Mouse (Mus musculus) urinary bladder, postnatal 25 days (tissue): ENCODE measurements around the gene Lrrfip2.

ENCODE experiments used
- DNase-seq: peaks from one replicate; pipeline ENCODE4 v3.0.0; 2022; ENCODE audit warnings: low spot score

Gene Lrrfip2

DNA sequence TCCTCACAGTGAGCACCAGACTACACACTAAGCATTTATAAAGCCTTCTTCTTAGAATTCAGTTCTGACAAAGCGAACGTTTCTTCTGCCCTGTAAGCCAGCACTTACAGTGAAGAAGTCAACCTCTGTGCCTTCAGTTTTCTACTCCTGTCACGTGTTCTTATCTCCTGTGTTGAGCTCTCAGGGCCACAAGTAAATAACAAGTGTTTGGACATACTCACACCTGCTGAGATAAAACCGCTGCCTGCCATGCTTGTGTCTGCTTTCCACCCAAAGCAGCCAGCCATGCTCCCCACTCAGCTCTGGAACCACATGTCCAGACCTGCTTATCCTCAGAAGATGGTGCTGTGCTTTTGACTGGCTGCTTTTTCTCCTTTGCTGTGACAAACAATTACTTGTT is 49.2 kb downstream of the Lrrfip2 start:
- DNase-seq = no peak

DNA sequence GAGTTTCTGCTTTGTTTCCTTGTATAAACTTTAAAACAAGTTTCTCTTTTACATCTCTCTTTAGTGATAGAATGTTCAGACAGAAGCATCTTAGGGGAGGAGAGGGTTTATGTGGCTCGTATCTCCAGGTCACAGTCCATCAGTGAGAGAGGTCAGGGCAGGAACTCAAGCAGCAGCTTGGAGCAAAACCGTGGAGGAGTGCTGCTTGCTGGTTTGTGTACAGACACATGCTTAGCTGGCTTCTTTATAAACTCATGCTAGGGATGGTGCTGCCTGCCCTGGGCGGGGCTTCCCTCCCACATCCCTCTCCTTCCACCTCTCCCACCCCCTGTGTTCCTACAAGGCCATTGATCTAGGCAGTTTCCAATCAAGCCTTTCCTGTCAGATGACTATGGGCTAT is 53.0 kb downstream of the Lrrfip2 start:
- no peak for DNase-seq

DNA sequence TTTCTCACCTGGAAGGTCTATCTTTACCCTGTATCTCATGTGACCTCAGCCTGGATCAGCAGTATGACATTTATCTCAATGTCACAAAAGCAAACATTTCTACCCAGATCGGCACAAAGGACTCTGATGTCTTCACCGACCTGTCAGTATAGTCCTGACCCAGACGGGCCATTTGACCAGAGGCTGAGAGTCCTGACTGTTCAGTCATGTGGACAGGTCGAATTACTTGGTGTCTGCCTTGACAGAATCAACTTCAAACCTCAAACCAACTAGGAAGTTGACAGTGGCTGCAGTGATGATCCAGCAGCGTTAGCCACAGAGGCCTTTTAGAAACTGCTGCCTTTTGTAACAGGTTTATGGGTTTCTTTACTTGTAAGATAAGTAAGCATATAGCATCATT is 56.7 kb downstream of the Lrrfip2 start:
- DNase-seq = no peak

DNA sequence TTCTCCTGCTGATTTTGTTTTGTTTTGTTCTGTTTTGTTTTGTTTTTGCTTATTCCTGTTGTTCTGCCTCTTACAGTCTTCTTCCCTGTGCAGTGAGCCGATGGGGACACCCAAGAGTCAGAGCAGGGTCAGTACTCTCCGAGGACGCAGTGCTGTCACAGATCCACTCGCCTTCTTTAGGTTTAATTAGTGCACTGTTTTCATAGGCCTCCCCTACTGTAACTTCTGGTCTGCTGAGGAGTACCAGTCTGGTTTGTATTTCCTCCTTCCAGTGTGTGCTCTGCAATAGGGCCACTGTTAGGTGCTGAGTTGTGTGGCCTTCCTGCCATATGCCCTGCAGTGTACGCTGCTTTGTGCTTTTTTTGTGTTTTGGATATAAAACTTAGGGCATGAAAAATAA is 61.6 kb downstream of the Lrrfip2 start:
- no peak for DNase-seq

DNA sequence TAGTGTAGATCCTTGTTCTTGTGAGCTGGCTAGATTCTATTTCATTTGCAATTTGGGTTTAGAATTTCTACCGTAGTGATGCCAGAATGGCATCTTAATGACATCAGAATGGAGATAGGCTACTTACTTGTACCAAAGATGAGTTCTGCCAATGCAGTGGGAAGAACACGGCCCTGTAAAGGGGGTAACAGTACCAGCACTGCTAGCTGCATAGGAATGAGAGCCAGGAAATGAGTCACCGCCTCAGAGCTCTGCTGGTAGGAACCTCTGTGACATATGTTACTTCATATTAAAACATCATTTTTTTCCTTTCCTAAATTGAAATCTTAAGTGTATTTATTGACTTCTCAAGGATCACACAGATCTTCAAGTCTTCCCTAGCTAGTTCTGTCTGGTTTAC is 64.8 kb downstream of the Lrrfip2 start:
- DNase-seq = no peak

DNA sequence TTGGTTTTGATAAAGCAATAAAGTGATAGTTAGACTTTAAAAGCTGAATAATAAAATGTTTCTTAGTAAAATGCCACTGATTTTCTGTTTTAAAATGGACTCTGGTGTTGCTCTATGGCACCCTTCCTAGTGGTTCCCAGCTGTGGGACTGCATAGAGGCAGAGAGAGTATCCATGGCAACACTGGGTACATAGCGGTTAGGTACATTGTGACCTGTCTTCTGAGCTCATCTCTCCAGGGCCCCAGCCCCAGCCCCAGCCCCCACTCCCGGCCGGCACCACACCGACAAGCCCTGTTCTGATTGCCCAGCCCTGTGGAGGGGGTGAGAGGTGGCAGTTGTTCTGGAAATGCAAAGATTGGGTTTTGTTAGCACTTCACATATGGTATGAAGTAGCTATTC is 67.5 kb downstream of the Lrrfip2 start:
- no peak for DNase-seq

DNA sequence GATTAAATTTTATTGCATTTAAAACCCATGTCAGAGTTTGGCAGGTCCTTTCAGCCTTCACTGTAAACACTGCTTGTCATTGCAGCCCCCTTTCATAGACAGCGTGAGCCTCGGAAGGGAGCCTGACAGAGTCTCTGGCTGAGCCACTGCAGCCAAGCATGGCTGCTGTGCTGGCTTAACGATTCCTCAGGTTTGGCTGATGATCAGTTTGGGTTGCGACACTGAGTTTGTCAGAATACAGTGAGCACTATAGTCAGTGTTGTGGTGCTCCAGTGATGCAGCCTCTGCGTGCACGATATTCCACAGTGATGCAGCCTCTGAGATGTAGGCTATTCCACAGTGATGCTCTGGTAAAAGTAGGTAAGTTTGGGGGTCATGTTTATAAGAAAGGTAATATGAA is 69.5 kb downstream of the Lrrfip2 start:
- DNase-seq = no peak

DNA sequence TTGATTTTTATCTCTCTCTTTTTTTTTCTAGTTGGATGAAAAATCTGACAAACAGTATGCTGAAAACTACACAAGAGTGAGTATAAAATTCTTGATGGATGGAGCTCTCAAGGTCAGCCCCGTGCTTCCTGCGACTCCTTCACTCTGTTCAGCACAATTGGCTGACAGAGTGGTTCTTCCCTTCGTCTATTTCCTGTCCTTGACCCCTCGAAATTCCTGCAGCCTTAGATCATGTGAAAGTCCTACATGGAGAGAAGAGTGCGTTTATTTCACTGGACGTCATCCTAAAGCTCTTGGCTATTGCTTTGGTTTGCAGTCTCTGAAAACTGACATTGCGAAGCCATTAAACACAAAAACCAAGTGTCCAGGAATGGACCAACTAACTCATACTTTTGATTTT is 71.3 kb downstream of the Lrrfip2 start:
- no peak for DNase-seq

DNA sequence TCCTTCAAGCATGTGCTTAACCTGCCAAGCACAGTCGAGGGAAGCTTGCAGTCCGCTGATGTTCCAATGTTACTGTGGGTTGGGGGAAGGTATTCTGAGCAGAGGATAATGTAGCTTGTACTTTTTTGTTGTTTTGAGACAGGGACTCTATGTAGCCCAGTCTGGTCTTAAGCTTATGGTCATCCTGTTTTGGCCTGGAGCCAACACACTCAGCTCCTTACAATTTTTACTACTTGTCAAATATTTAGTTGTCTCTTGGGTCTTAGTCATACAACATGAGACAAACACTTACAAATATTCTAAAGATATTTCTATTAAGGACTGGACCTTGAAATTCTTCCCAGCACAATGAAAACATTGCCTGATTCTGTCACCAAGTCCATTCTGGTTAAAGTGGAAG is 75.8 kb downstream of the Lrrfip2 start:
- DNase-seq = no peak

DNA sequence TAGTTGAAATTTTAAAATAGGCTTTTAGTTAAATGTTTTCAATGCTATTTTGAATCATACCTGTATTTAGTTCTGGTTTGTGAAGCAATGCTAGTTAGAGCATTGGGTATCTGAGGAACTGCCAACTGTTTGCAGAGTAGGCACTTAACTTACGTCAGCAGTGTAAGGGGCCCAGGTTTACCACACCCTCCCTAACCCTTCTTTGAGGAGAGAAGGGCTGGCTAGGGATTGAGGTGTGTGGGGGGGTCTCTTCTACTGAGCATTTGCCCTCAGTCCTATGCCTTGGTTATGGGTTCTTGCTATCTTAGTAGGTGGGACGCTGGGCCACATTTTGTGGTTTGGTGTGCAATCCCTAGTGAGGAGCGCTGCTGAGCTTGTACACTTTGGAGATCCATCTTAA is 79.7 kb downstream of the Lrrfip2 start:
- no peak for DNase-seq

DNA sequence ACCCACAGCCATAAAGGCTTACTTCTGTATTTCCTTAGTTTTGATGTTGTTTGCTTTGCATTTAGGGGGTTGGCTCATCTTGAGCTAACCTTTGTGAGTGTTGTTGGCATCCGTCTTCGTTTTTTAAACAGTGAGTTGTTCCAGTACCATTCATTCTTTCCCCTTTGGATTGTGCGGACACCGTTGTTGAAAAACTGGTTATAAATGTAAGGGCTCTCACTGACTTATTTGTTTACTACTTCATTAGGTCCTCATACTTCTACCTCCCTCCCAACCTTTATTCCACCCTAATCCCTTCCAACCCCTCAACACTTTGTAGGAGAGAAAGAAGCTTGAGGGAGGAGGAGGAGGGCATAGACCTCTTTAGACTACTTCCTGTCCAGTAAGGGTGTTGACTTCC is 80.3 kb downstream of the Lrrfip2 start:
- no peak for DNase-seq

DNA sequence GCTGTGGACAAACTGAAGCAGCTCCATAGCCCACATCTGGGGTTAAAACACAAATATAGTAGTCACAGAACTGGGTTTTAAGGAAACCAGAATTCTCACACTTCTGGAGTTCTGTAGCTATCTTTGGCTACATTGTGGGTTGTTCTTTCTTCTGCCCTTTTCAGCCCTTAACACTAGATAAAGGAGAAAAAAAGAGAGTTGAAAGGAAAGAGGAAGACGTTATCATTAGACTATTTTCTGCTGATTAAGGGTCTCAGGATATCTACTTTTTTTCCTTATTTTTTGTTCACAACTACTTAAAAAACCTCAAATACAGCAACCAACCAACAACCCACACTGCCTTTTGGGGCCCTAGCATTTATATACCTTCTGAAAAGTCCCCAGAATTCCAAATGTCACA is 80.9 kb downstream of the Lrrfip2 start:
- DNase-seq = no peak

DNA sequence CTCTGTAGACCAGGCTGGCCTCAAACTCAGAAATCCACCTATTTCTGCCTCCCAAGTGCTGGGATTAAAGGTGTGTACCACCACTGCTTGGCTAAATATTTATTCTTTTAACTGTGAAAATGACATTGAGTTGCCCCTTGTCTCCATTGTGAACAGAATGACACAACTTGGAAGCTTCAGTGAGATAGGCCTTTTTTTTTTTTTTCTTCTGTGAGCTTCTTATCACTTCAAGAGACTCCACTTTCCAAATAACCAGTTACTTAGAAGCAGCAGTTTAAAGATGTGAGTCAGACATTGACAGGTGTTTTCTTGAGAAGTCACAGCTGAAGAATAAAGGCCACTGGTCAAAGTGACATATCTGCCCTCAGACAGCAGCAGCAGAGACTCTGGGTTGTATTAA is 82.8 kb downstream of the Lrrfip2 start:
- no peak for DNase-seq

DNA sequence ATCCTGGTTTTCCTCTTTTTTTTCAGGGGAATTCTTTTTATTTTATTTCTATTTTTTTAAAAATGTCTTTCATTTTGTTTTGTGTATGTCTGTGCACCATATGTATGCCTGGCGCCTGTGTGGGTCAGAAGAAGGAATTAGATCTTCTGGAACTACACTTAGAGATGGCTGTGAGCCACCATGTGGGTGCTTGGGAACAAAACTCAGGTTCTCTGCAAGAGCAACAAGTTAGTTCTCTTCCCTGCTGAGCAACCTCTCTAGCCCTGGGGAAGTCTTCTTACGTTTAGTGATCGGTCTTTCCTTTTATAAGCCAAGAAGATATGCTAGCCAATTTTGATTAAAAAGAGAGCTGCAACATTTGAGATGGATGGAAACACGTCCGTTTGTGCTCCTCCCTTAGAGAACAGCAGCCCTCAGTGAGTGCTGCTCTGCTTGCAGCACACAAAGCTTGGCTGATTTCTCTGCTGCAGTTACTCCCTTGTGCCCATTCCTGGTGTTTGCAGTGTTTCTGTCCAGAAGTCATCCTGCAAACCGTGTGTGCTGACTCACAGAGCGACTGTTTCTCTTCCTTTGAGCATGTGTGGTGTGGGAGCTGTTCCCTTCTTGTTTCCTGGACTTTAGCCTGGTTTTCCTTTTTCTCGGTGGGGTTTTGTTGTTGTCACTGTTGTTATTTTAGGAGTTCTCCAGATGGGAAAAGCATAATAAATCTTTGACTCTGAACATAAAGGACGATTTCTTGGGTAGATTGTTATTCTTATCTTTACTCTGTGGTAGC is 87.4 kb downstream of the Lrrfip2 start:
- DNase-seq = no peak

DNA sequence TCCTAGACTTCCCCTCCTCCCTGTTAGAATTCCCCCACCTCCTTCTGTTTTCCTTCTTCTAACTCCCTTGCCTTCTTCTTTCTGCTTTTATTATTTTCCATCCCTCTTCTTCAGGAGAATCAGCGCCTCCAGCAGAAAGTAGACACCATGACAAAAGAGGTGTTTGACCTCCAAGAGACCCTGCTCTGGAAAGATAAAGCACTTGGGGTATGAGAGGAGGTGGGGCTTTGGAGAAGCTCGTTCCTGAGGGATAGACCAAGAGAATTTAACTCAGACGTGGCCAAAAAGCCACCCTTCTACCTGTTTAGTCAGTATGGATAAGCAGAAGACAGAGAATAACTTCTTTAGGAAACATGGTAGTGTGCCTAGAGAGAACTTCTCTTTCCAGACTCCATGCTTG is 90.3 kb downstream of the Lrrfip2 start:
- DNase-seq = no peak

DNA sequence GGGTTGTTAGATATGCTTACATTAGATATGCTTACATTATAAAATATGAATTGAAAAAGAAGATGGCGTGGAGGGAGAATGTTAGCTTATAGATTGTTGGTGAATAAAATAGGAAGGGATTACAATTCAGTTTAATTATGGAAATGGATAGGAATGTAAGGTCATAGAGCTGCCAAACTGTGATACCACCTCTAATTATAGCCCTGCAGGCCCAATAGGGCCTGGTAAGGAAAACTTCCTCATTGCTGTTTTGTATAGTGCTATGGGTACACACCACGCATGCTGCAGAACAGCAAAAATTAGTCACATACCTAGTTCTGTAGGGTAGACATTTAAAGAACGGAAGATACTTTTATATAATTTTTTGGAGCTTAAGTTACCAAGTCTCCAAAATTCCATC is 90.8 kb downstream of the Lrrfip2 start:
- DNase-seq = no peak

DNA sequence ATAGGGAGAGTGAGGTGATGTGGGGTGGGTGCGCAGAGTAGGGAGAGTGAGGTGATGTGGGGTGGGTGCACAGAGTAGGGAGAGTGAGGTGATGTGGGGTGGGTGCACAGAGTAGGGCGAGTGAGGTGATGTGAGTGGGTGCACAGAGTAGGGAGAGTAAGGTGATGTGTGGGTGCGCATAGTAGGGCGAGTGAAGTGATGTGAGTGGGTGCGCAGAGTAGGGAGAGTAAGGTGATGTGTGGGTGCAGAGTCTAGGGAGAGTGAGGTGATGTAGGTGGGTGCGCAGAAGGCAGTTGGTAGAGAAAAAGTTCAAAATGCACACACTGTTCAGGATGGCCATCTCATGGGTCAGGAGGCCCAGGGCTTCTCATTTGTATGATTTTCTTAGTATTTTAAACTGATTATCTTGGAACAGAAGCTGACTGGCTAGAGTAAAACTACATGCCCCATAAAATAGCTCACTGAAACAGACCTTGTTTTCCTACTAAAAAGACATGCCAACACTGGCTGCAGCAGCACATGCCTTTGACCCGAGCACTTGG is 91.8 kb downstream of the Lrrfip2 start:
- DNase-seq = no peak

DNA sequence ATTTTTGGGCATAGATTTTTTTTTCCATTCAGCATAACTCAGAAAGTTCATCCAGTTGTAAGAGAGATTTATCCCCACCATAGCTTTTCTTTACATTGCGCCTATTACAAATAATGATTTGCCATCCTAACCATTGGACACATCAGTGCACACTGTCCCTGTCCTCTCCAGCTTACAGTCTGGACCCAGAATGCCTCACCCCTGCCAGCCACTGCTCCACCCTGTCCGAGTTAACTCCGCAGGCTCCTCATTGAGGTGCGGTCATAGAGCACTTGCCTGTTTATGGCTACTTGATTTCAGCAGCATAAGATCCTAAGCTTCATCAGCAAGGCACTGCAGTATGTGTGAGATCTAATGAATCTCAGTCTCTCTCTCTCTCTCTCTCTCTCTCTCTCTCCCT is 93.0 kb downstream of the Lrrfip2 start:
- DNase-seq = no peak

DNA sequence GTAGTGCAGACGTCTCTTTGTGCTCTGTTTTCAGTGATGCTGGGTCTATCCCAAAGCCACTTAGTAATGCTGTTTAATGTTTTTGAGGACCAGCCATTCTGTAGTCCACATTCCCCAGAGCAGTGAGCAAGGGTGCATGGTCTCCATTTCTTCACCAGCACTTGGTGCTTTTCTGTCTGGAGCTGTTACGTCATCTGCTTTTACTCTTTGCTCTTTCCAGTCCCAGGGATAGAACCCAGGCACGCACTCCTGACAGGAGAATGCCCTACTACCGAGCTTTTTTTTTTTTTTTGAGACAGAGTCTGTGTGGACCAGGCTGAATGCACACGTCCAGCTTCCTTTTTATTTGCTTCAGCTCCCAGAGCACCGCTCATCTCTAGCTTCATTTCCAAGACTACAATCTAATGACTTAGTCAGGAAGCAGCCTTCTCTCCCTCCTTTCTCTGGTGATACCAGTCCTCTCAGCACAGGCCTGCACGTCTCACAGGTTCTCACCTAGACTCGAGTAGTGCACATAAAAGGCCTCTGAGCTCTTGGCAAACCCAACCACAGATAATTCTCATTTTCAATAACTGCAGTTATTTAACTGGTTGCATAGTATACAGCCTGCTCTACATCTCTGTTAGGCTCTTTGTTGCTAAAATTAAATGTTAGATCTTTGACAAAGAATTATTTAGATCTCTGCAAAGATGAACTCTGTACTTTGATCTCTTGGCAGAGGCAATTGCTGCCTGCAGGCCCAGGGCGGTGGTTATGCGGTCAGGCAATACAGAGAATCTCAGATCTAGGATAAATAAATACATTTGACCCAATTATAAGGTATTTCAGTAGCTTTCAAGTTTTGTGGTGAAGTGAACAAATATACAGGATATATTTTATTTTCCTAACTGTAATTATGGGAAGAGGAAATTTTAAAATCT is 94.0 kb downstream of the Lrrfip2 start:
- DNase-seq = no peak

DNA sequence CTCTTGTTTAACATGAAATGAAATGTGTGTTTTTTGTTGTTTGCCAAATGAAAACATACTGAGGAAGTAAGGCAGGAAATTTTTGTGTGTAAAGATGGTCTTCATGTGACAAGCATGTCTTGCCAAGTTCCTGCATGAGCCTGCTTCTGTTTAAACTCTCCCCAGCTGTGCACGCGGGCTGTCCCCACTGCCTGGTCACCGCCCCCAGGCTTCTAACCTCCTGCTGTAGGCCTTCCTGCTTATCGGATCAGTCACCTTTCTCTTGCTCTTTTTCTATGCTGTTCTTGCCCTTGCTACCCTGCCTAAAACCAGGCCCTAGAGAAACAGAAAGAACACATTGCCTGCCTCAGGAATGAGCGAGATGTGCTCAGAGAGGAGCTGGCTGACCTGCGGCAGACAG is 96.1 kb downstream of the Lrrfip2 start:
- no peak for DNase-seq

DNA sequence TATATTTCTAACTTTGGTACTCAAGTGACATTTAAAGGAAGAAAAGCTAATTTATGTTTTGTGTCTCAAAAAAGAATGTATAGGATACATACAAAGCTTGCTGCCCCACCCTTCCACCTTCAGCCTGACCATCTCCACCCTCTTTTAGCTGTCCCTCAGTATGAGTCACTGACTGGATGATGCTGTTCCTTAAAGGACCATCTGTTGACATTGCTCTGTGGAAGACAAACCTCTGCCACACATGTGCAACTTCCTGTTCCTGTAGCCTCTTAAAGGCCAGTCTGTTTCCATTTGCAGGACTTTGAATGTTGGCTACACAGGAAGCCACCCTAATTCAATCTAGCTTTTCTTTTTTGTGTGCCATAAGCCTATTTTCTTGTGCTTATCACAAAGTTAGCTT is 99.0 kb downstream of the Lrrfip2 start:
- DNase-seq = no peak

DNA sequence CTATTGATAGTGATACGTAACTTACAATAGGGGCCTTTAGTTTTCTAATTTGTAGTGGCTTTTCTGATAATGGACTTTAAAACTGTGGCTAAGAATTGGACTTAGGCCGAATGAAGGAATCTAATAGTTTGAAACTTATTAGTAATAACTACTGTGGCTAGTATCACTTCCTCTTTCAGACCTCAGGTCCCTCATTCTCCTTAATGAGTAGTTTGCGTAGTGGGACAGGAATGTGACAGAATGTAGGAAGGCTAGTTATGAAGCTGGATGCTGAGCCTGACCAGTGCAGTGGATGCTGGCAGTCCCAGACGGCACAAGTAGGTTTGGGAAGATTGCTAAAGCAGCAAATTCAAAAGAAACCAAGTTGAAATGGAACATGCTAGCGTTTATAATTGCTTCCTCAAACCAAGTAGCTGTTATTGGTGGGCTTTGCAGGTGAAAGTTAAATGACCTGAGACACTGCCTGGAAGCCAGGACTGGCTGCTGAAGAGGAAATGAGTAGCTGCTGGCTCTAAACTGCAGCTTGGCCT is 103.2 kb downstream of the Lrrfip2 start:
- no peak for DNase-seq

DNA sequence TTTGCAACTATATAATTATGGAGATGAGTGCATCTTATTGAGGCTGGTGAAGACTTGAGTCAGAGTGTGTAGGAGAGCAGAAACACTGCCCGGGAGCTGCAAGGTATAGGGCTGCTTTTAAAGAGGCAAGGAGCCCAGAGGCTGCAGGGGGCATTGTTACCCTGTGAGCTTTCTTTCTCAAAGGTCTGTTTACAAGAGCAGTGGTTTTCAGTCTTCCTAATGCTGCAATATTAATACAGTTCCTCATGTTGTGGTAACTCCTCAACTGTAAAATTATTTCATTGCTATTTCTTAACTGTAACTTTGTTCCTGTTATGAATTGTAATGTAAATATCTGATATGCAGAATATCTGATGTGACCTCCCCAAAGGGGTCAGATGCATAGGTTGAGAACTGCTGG is 104.2 kb downstream of the Lrrfip2 start:
- DNase-seq = no peak
